Mouse (Mus musculus): ENCODE results near the gene Plekhh2.

DNA sequence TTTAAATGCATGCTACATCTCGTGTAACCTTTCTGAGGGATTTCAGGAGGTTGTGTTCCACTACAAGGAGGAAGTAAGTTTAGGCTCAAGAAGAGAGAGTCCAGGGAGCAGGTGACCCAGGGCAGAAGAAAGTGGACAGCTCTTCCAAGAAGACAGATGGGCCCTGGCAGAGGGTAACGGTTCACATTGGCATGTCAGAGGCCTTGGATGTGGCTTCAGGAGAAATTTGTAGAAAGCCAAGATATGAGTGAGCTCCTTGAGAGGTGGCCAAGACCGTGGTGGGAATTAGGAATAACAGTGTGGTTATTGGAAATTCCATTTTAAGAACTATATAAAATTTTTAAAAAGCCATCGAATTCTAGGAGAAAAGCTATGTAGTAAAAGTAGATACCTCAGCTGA, 22.1 kb downstream of the Plekhh2 start:
- TF ChIP-seq CTCF (IDR thresholded peaks at IDR 0.05; ENCODE audit: low read depth) = no peak
- no peak for TF ChIP-seq EP300 (IDR thresholded peaks at IDR 0.05; ENCODE audit: low read depth)
